Comparison of ENCODE assay signal across 22 mouse cellular contexts in genomic region chr6:119922136-119922535, GRCm38 (mm10). TPM values are rescaled to one million over a fixed set of nuclear protein-coding genes. Genes with fewer than 3 reads are reported as not detected.
DNase-seq lines count a peak whose midpoint lies in the region; ATAC-seq and TF ChIP-seq lines count a peak whose summit lies in the region.
"Had no signal": no experiment of that assay in that cellular context is flagged by ENCODE, and none has a peak within 500 bp of the region (broad histone marks: within the 10 kb centered on the region; RNA-seq: fewer than 3 reads in every experiment).

No protein-coding gene starts in this region.

- H3K27ac ChIP-seq in midbrain, embryonic 11.5 days (ENCODE audit: low read depth, low read length) = no peak overlapping the region
- H3K27ac ChIP-seq in midbrain, embryonic 15.5 days = no peak overlapping the region
- peak overlapping the region; percentile 44; the same call in 1 of the 2 replicates for H3K27ac ChIP-seq in testis, adult 2 months (ENCODE audit: control insufficient read depth, insufficient read depth, low read depth, low read length)
- H3K27ac ChIP-seq in MEL (ENCODE audit: control insufficient read depth, low read depth, low read length) = no peak overlapping the region; the same call in 1 of the 2 replicates

- peaks cover 8% of the 10 kb centered on the region; the same call in 1 of the 2 replicates for H3K36me3 ChIP-seq in midbrain, embryonic 11.5 days (ENCODE audit: control insufficient read depth, insufficient read depth, low read length)
- peaks cover 43% of the 10 kb centered on the region for H3K36me3 ChIP-seq in midbrain, embryonic 15.5 days (replicated peaks)
- peaks cover 3% of the 10 kb centered on the region for H3K36me3 ChIP-seq in testis, adult 2 months (ENCODE audit: control insufficient read depth, insufficient read depth, low read length)
- peaks cover 10 to 24% of the 10 kb centered on the region in 2 experiments for H3K36me3 ChIP-seq in MEL (ENCODE audit: control insufficient read depth in 1 of 2, insufficient read depth in 2 of 2, low read length in 2 of 2)

- no peak overlapping the region for H3K4me3 ChIP-seq in midbrain, embryonic 11.5 days (ENCODE audit: low read depth, low read length)
- H3K4me3 ChIP-seq in midbrain, embryonic 15.5 days = no peak overlapping the region
- peak overlapping the region; percentile 54; the same call in 1 of the 2 replicates for H3K4me3 ChIP-seq in testis, adult 2 months (ENCODE audit: control insufficient read depth, low read depth, low read length)
- H3K4me3 ChIP-seq in MEL (ENCODE audit: control insufficient read depth in 1 of 2, insufficient read depth in 1 of 2, low read depth in 2 of 2, low read length in 2 of 2) = no peak overlapping the region
- no peak overlapping the region for H3K4me3 ChIP-seq in lung, adult 2 months (replicated peaks; ENCODE audit: extremely low read depth, low read depth, low read length)

- no peak for TF ChIP-seq POLR2A in testis, adult 2 months (IDR thresholded peaks at IDR 0.05; ENCODE audit: control insufficient read depth, low read depth, low read length)
- TF ChIP-seq POLR2A in MEL (IDR thresholded peaks at IDR 0.05; ENCODE audit: control insufficient read depth in 1 of 2, insufficient read depth in 1 of 2, low read depth in 1 of 2, low read length in 2 of 2, poor library complexity in 1 of 2) = no peak
- TF ChIP-seq POLR2A in lung, adult 2 months (IDR thresholded peaks at IDR 0.05; ENCODE audit: borderline replicate concordance, extremely low read depth, low read depth, low read length) = no peak

- TF ChIP-seq EP300 in MEL (IDR thresholded peaks at IDR 0.05; ENCODE audit: low read depth in 1 of 2, low read length in 2 of 2) = no peak

- TF ChIP-seq RAD21 in MEL (IDR thresholded peaks at IDR 0.05; ENCODE audit: low read depth, low read length) = no peak

- no peaks in the 10 kb centered on the region for H3K79me2 ChIP-seq in MEL (ENCODE audit: control insufficient read depth, insufficient read depth, low read length, poor library complexity)

- DNase-seq in heart, adult 11 months = peak; percentile 72
- no peak for DNase-seq in heart, adult 8-10 months (ENCODE audit: low spot score)
- DNase-seq in midbrain, embryonic 11.5 days (ENCODE audit: low spot score, missing footprints) = peak; percentile 66
- no peak for DNase-seq in testis, postnatal 14 days (ENCODE audit: low spot score)
- DNase-seq in MEL (ENCODE audit: low read depth, low spot score) = no peak
- no peak for DNase-seq in lung, adult 2 months
- DNase-seq: adrenal gland, adult 2 months; adrenal gland, adult 8-10 months; adrenal gland, postnatal 10 days; adrenal gland, postnatal 14 days; adrenal gland, postnatal 25 days; B cell, adult 2 months; cerebellum, adult 11 months; cerebellum, adult 11-12 months; cerebellum, adult 18-20 months had no signal

- no peaks in the 10 kb centered on the region for H3K4me1 ChIP-seq in midbrain, embryonic 11.5 days (ENCODE audit: control insufficient read depth, insufficient read depth, low read length)
- H3K4me1 ChIP-seq in midbrain, embryonic 15.5 days = no peaks in the 10 kb centered on the region
- H3K4me1 ChIP-seq in testis, adult 2 months (ENCODE audit: control insufficient read depth, insufficient read depth, low read length) = no peaks in the 10 kb centered on the region
- H3K4me1 ChIP-seq in MEL (ENCODE audit: control insufficient read depth in 1 of 2, insufficient read depth in 2 of 2, low read length in 2 of 2) = peaks cover 0 to 3% of the 10 kb centered on the region in 2 experiments; a peak in 2 of 4 replicates
- no peaks in the 10 kb centered on the region for H3K4me1 ChIP-seq in lung, adult 2 months (ENCODE audit: control insufficient read depth, insufficient read depth, low read length)

- no peak overlapping the region for H3K4me2 ChIP-seq in midbrain, embryonic 11.5 days
- H3K4me2 ChIP-seq in midbrain, embryonic 15.5 days = no peak overlapping the region

- no peak for TF ChIP-seq CTCF in testis, adult 2 months (IDR thresholded peaks at IDR 0.05; ENCODE audit: control insufficient read depth, insufficient read depth, insufficient replicate concordance, low read depth, low read length)
- TF ChIP-seq CTCF in MEL (IDR thresholded peaks at IDR 0.05 in 2 of 3, conservative IDR thresholded peaks at IDR 0.05 in 1 of 3; ENCODE audit: control insufficient read depth in 1 of 3, insufficient read depth in 1 of 3, low read depth in 2 of 3, low read length in 3 of 3, poor library complexity in 1 of 3, severe bottlenecking in 1 of 3) = no peak
- no peak for TF ChIP-seq CTCF in lung, adult 2 months (IDR thresholded peaks at IDR 0.05; ENCODE audit: insufficient read depth, low read length)

- no peak overlapping the region for H3K9ac ChIP-seq in midbrain, embryonic 11.5 days (ENCODE audit: low read length)
- H3K9ac ChIP-seq in midbrain, embryonic 15.5 days = no peak overlapping the region
- no peak overlapping the region for H3K9ac ChIP-seq in MEL (ENCODE audit: control insufficient read depth, low read depth, low read length, poor library complexity, severe bottlenecking)

- H3K27me3 ChIP-seq in midbrain, embryonic 11.5 days (ENCODE audit: control insufficient read depth, insufficient read depth, low read length) = no peaks in the 10 kb centered on the region
- no peaks in the 10 kb centered on the region for H3K27me3 ChIP-seq in midbrain, embryonic 15.5 days (replicated peaks)
- no peaks in the 10 kb centered on the region for H3K27me3 ChIP-seq in testis, adult 2 months (ENCODE audit: control insufficient read depth, insufficient read depth, low read length)
- no peaks in the 10 kb centered on the region for H3K27me3 ChIP-seq in MEL (ENCODE audit: control insufficient read depth in 1 of 2, insufficient read depth in 2 of 2, low read length in 2 of 2)
- H3K27me3 ChIP-seq: CH12.LX, Patski had no signal

- ATAC-seq in midbrain, embryonic 11.5 days (ENCODE audit: low FRiP score) = no peak
- no peak for ATAC-seq in midbrain, embryonic 15.5 days (replicated peaks)
- ATAC-seq: activated CD4-positive, CD25-positive, alpha-beta regulatory T cell, adult 4 months; CD4-positive, CD25-positive, alpha-beta regulatory T cell, adult 4 months; Patski had no signal

- 84% methylated on average over 3 of the region's 3 CpGs for WGBS in midbrain, embryonic 11.5 days
- 90% methylated on average over 3 of the region's 3 CpGs for WGBS in midbrain, embryonic 15.5 days
- WGBS in lung, adult 2 months = 87% methylated on average over 3 of the region's 3 CpGs

- no peaks in the 10 kb centered on the region for H3K9me3 ChIP-seq in midbrain, embryonic 11.5 days (ENCODE audit: control insufficient read depth, low read length)
- no peaks in the 10 kb centered on the region for H3K9me3 ChIP-seq in midbrain, embryonic 15.5 days
- no peaks in the 10 kb centered on the region for H3K9me3 ChIP-seq in MEL (replicated peaks; ENCODE audit: insufficient read depth, low read length)
- H3K9me3 ChIP-seq: G1E had no signal

TF ChIP-seq in MEL, 35 proteins besides CTCF, POLR2A, EP300 and RAD21:
- TF ChIP-seq HCFC1 (IDR thresholded peaks at IDR 0.05; ENCODE audit: low read depth, low read length) (no peak), POLR2AphosphoS2 (IDR thresholded peaks at IDR 0.05; ENCODE audit: low read length) (0 out of 2 replicates have a peak, but pooled peaks have one; percentile 1)
TF ChIP-seq in MEL: peak in this region for 1.

RNA-seq across cellular contexts. Expression of gene Rad52, which starts 19.6 kb away (rescaled TPM):
- 10 to 100 TPM in 3 of 4 experiments, 1 to 10 TPM in 1; 8.5 to 11.0 (median 10.2) TPM for total RNA-seq in heart, adult 8-10 months (2022)
- polyA plus RNA-seq in midbrain, embryonic 11.5 days (2014; fragmentation: Nextera tagmentation; extraction: Ambion mirVana) = 20.2 and 22.8 TPM in 2 replicates
- polyA plus RNA-seq in midbrain, embryonic 15.5 days (2015; fragmentation: Nextera tagmentation; extraction: Ambion mirVana) = 26.5 and 28.7 TPM in 2 replicates
- 11.6 and 12.5 TPM in 2 replicates for polyA plus RNA-seq in testis, adult 2 months (2012; rRNA removed)
- total RNA-seq in MEL (2012; rRNA removed) = 11.1 and 13.5 TPM in 2 replicates
- polyA plus RNA-seq in MEL (2012; ENCODE audit: insufficient read depth in 1 of 2, insufficient read length in 2 of 2, low read depth in 1 of 2, low replicate concordance in 2 of 2, missing spikeins in 1 of 2) = 10 to 100 TPM in 1 of 2 experiments, not detected in 1; 19.1 TPM
- polyA plus RNA-seq in lung, adult 2 months (2012; rRNA removed) = 27.8 and 29.0 TPM in 2 replicates

Comparison
In these comparisons a context has a peak if more than half of its experiments do, and no peak if none do; other contexts are left out.
1. DNase-seq: peak in heart, adult 11 months (single experiment) and midbrain, embryonic 11.5 days (single experiment); none in heart, adult 8-10 months (single experiment), testis, postnatal 14 days (single experiment), MEL (single experiment) and lung, adult 2 months (single experiment).